Mouse (Mus musculus) small intestine, adult 2 months (tissue): ENCODE measurements around the gene Cpa4. TPM values are rescaled to one million over a fixed set of nuclear protein-coding genes. Genes with fewer than 3 reads are reported as not detected.

Experiments
- H3K27ac ChIP-seq: fragments of 200-500 bp; 2 replicates; pipeline ENCODE4 v1.5.1; 2012; ENCODE audit warnings: low read depth, low read length, control low read depth, inconsistent platforms; ENCODE audit not compliant: insufficient read depth
- H3K27me3 ChIP-seq: fragments of 200-500 bp; 2 replicates; pipeline ENCODE4 v1.6.1; 2012; ENCODE audit warnings: mild to moderate bottlenecking, moderate library complexity, low read length, inconsistent platforms; ENCODE audit not compliant: control insufficient read depth, insufficient read depth
- H3K36me3 ChIP-seq: fragments of 200-500 bp; 2 replicates; pipeline ENCODE4 v1.6.1; 2012; ENCODE audit warnings: mild to moderate bottlenecking, low read length, control low read depth, inconsistent platforms; ENCODE audit not compliant: control insufficient read depth, insufficient read depth
- H3K4me1 ChIP-seq: fragments of 200-500 bp; 2 replicates; pipeline ENCODE4 v1.6.1; 2012; ENCODE audit warnings: low read length, inconsistent platforms, mixed read lengths; ENCODE audit not compliant: control insufficient read depth, insufficient read depth, insufficient read length
- H3K4me3 ChIP-seq: fragments of 200-500 bp; 2 replicates; pipeline ENCODE4 v1.5.1; 2012; ENCODE audit warnings: low read depth, mild to moderate bottlenecking, control low read depth, inconsistent platforms, low read length, moderate library complexity
- CTCF ChIP-seq: fragments of 200-500 bp; IDR thresholded peaks from 2 replicates; pipeline ENCODE4 v1.5.1; 2012; ENCODE audit warnings: low read depth, mild to moderate bottlenecking, control low read depth, inconsistent platforms, low read length, moderate library complexity, mixed read lengths; ENCODE audit not compliant: insufficient replicate concordance, insufficient read length; ENCODE audit errors: extremely low read depth
- POLR2A ChIP-seq: fragments of 200-500 bp; IDR thresholded peaks from 2 replicates; pipeline ENCODE4 v1.6.1; 2012; ENCODE audit warnings: low read depth, mild to moderate bottlenecking, control low read depth, inconsistent platforms, low read length, moderate library complexity
- WGBS: fragments of 180-500 bp; shearing (Covaris S2); methylation state at CpG from one replicate; pipeline ENCODE4 v1.1.7; 2018; 5-methylcytosine and 5-hydroxymethylcytosine counted together
- polyA plus RNA-seq: library from polyadenylated mRNA; depleted of rRNA; stranded (reverse); fragments of >200 nt; gene quantifications from 2 replicates; pipeline ENCODE4 v1.2.3, GENCODE M21; 2012

Gene Cpa4
- polyA plus RNA-seq, 1 experiment: not detected

DNA sequence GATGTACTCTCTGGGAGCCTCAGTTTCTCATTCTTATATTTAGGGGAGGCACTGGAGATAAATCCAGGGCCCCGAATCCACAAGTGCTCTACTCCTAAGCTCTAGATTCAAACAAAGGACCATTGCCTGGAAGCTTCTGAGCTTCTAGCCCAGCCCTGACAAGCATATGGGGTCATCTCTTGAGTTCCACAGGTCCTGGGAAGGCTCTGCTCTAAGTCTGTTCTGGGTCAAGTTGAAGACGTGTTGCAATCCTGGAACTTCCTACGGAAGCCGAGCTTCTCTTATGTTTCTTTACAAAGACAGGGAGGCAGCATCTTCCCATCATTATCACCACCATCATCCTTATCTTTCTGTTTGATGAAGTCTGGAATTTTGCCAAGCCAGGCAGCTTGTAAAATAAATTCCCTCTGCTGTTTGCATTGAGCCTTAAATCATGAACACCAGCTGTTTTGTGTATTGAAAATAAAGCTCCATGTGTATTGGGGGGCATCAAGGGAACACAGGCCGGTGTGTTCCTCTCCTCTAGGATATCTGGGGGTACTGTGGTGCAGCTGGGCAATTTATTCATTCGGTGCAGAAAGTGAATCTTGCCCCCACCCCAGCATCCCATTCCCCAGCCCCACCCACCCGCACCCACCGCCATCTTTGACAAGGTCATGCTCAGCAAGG lies 28.2 kb downstream of the Cpa4 start:
- H3K4me1 ChIP-seq: no peaks in the 10 kb centered on the region
- TF ChIP-seq CTCF (no peak), POLR2A (no peak)
- no peaks in the 10 kb centered on the region for H3K27me3 ChIP-seq
- 81% methylated on average over 8 of the region's 8 CpGs for WGBS
- no peak overlapping the region for H3K4me3 ChIP-seq
- no peak overlapping the region for H3K27ac ChIP-seq
- H3K36me3 ChIP-seq: no peaks in the 10 kb centered on the region

DNA sequence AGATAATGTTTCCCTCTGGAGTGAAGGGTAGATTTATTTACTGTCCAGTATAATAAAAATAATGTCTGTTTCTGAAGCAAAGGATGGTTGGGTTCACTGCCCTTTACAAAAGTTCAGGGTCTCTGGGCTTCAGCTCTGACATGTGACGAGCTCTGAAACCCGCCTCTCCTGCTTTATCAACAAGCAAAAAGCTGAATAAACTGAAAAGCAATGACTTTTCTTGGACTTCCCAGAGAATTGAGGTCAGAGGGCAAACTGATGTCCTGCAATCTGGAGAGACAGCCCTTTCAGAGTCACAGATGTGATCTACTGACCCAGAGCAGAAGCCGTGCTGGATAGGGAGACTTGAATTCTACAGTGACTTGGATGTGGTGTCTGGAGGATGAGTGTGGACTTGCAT lies 31.9 kb downstream of the Cpa4 start:
- 67% methylated on average over 3 of the region's 3 CpGs for WGBS
- Histone ChIP-seq H3K4me1 (no peaks in the 10 kb centered on the region), H3K27me3 (no peaks in the 10 kb centered on the region), H3K36me3 (no peaks in the 10 kb centered on the region), H3K4me3 (no peak overlapping the region), H3K27ac (no peak overlapping the region)
- no peak for TF ChIP-seq CTCF
- no peak for TF ChIP-seq POLR2A

DNA sequence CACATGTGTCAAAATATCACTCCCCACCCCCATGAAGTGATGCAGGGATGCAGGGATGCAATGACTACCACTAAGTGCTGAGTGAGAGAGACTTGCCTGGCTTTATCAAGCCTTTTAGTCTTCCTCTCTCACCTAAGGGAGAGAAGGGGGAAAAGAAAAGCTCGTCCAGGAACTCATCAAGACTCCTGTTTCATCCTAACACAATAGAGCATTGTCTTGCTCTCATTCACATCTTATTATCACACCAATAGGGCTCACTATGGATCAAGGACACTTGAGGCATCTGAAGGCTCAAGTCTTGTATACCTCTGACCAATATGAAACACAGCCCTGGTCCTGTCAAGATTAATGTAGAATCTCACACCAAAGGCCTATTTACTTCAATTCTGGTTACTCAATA lies 32.8 kb downstream of the Cpa4 start:
- no peak for TF ChIP-seq CTCF
- H3K27me3 ChIP-seq: no peaks in the 10 kb centered on the region
- H3K36me3 ChIP-seq: no peaks in the 10 kb centered on the region
- H3K4me3 ChIP-seq: no peak overlapping the region
- H3K27ac ChIP-seq: no peak overlapping the region
- WGBS: 64% methylated on average over 1 of the region's 1 CpGs
- no peaks in the 10 kb centered on the region for H3K4me1 ChIP-seq

DNA sequence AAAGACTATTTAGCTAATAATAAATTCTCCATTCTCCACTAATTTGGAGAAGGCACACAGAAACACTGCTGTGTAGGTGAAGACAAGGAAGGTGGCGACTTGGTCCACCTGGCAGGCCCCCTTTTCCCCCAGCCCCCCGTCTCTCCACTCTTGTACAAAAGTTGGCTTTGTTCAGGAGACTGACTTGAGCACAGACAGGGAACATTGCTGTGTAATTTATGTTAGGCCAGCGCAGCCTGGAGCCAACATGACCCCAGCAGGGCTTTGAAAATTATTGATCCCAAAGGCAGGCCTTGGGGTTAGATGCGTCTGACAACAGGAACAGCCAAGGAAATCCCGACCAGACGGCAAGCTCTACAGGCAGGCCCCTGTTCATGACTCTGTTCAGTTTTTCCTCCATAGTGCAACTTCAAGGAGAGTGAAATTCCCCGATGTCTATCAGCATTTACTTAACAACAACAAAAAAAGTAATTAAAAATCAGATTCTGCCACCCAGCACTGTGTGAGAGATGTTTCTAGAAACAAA lies 36.2 kb downstream of the Cpa4 start:
- TF ChIP-seq POLR2A: no peak
- TF ChIP-seq CTCF: no peak
- Histone ChIP-seq H3K4me3 (no peak overlapping the region), H3K27ac (no peak overlapping the region), H3K4me1 (no peaks in the 10 kb centered on the region), H3K36me3 (no peaks in the 10 kb centered on the region), H3K27me3 (no peaks in the 10 kb centered on the region)
- 70% methylated on average over 7 of the region's 7 CpGs for WGBS

DNA sequence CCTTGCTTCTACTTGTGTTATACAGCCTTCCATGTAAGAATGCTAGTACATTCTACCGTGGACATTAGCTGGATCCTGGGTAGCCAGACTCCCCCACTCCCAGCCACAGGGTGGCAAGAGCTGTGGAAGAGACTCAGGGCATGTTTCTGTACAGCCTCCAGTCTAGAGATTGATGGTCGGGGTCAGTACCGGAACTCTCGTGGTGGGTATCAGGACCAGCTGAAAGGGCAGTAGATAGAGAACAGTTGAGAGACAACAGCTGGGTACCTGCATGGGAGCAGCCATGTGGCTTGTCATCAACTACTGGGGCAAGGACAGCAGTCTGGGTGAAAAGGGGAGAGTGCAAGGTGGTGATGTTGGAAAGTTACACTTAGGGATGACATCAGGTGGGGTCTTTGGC lies 36.9 kb downstream of the Cpa4 start:
- Histone ChIP-seq H3K27ac (no peak overlapping the region), H3K4me1 (no peaks in the 10 kb centered on the region), H3K4me3 (no peak overlapping the region), H3K36me3 (no peaks in the 10 kb centered on the region), H3K27me3 (no peaks in the 10 kb centered on the region)
- no peak for TF ChIP-seq POLR2A
- no peak for TF ChIP-seq CTCF
- WGBS: 88% methylated on average over 4 of the region's 4 CpGs

DNA sequence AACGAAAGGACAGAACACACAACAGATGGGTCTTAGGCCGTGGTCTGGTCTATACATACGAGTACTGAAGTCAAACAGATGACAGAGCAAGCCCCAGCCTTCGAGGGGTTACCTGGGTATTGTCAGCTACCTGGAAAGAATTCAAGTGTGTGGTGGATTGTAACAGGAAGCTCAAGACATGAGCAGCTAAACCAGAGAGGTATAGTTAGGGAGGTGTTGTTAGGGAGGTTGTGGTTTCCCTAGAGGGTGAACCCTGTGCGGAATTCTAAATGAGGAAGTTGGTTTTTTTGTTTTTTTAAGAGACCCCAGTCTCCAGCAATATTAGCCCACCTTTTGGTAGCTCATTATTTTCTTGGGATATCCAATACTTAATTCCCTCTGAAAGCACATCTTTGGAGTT lies 37.5 kb downstream of the Cpa4 start:
- Histone ChIP-seq H3K27ac (no peak overlapping the region), H3K36me3 (no peaks in the 10 kb centered on the region), H3K4me3 (no peak overlapping the region), H3K27me3 (no peaks in the 10 kb centered on the region), H3K4me1 (no peaks in the 10 kb centered on the region)
- TF ChIP-seq CTCF (no peak), POLR2A (no peak)
- WGBS: 72% methylated on average over 5 of the region's 5 CpGs

DNA sequence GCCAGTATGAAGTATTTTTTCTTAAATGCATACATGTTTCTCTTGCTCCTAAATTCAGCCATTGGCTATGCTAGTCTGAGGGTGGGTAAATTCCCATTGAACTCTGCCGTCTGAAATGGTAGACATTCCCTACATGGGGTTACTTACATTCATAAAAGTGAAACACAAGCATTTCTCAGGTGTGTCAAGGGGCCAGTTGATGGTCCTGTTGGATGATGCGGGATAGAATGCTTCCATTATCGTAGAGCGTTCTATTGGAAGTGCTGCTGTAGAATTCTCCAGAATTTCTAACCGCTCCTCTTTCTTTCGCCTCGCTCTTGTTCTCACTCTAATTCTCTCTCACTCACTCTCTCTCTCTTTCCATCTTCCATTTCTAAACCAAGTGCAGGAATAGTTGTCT lies 42.5 kb downstream of the Cpa4 start, which contains the start of gene Cpa5:
TSS of gene Cpa5 (plus strand) at position 301 of the 400 bp plus-strand sequence.
- Histone ChIP-seq H3K36me3 (no peaks in the 10 kb centered on the region), H3K4me3 (no peak within 1 kb of the TSS), H3K27me3 (no peaks in the 10 kb centered on the region), H3K4me1 (no peaks in the 10 kb centered on the region), H3K27ac (no peak within 1 kb of the TSS)
- WGBS: 95% methylated on average over 7 of the region's 7 CpGs
- TF ChIP-seq CTCF (no peak), POLR2A (no peak)
